Mouse (Mus musculus) MEL-GATA-1-ER (cell line): Measurements from ENCODE around the gene Arpc5.
"Not testable (repeated sequence)": the region's sequence is repeated elsewhere in the genome, so short reads cannot be mapped to it uniquely, and the experiment has no call there.

Experiments used
- DNase-seq: peaks from one replicate; pipeline ENCODE4 v3.0.0-alpha.2; 2012; ENCODE audit warnings: low read depth; ENCODE audit errors: extremely low read depth

Gene Arpc5

GRCm38 (mm10) chr1:152766032-152766772 is at the start of gene Arpc5, which contains the start of gene Rgl1:
Gene Arpc5 (plus strand): TSS chr1:152766542.
Gene Rgl1 (minus strand): TSS chr1:152766351.
- DNase-seq: peak; percentile 83

GRCm38 (mm10) chr1:152717329-152717728 is 49.0 kb upstream of the Arpc5 start:
- DNase-seq: no peak

GRCm38 (mm10) chr1:152718200-152718599 is 48.1 kb upstream of the Arpc5 start:
- no peak for DNase-seq

- DNase-seq: no peak
These were observed 45.4 kb upstream of the Arpc5 start for GRCm38 (mm10) chr1:152720969-152721368.

GRCm38 (mm10) chr1:152721535-152722198 is 44.7 kb upstream of the Arpc5 start:
- no peak for DNase-seq

GRCm38 (mm10) chr1:152724286-152724685 is 42.1 kb upstream of the Arpc5 start:
- DNase-seq: peak; percentile 46

GRCm38 (mm10) chr1:152726095-152726494 is 40.2 kb upstream of the Arpc5 start:
- DNase-seq: no peak

GRCm38 (mm10) chr1:152727604-152728236 is 38.6 kb upstream of the Arpc5 start:
- peak; percentile 25 for DNase-seq

- no peak for DNase-seq
These were observed 27.5 kb upstream of the Arpc5 start for GRCm38 (mm10) chr1:152738793-152739192.

- DNase-seq: no peak
These were observed 27.0 kb upstream of the Arpc5 start for GRCm38 (mm10) chr1:152739374-152739773.

- DNase-seq: no peak
These were observed 23.1 kb upstream of the Arpc5 start for GRCm38 (mm10) chr1:152743095-152743826.

GRCm38 (mm10) chr1:152746426-152746825 is 19.9 kb upstream of the Arpc5 start:
- no peak for DNase-seq

GRCm38 (mm10) chr1:152749276-152749675 is 17.1 kb upstream of the Arpc5 start:
- DNase-seq: no peak

GRCm38 (mm10) chr1:152750312-152750965 is 15.9 kb upstream of the Arpc5 start, which contains the start of gene Apobec4:
Gene Apobec4 (plus strand): TSS chr1:152750551.
- DNase-seq: no peak

GRCm38 (mm10) chr1:152761791-152762190 is 4.6 kb upstream of the Arpc5 start:
- DNase-seq: no peak

- peak; percentile 41 for DNase-seq
These were observed 734 bp downstream of the Arpc5 start for GRCm38 (mm10) chr1:152766804-152767748.

GRCm38 (mm10) chr1:152767749-152768488 is 1.6 kb downstream of the Arpc5 start:
- peak; percentile 96 for DNase-seq

- no peak for DNase-seq
These were observed 4.7 kb downstream of the Arpc5 start for GRCm38 (mm10) chr1:152771016-152771415.

GRCm38 (mm10) chr1:152774601-152775000 is 8.3 kb downstream of the Arpc5 start:
- DNase-seq: not testable (repeated sequence)
